Mouse (Mus musculus): Measurements from ENCODE around the gene Rab7.
"Not testable (repeated sequence)": the region's sequence is repeated elsewhere in the genome, so short reads cannot be mapped to it uniquely, and the experiment has no call there.

Rab7 gene

GRCm38 (mm10) chr6:87997706-87998265 lies 47.3 kb downstream of the Rab7 start:
- peak; percentile 77 for DNase-seq (ENCODE audit: low spot score)

GRCm38 (mm10) chr6:87996606-87997005 lies 48.5 kb downstream of the Rab7 start:
- no peak for DNase-seq (ENCODE audit: low spot score)

- DNase-seq (ENCODE audit: low spot score): no peak
These were observed 49.6 kb downstream of the Rab7 start for GRCm38 (mm10) chr6:87995519-87995918.

- DNase-seq (ENCODE audit: low spot score): peak; percentile 54
These were observed 51.1 kb downstream of the Rab7 start for GRCm38 (mm10) chr6:87993790-87994571.

- DNase-seq (ENCODE audit: low spot score): no peak
These were observed 52.3 kb downstream of the Rab7 start for GRCm38 (mm10) chr6:87992733-87993132.

GRCm38 (mm10) chr6:87991886-87992285 lies 53.2 kb downstream of the Rab7 start:
- DNase-seq (ENCODE audit: low spot score): no peak

GRCm38 (mm10) chr6:87991216-87991615 lies 53.9 kb downstream of the Rab7 start:
- no peak for DNase-seq (ENCODE audit: low spot score)

- no peak for DNase-seq (ENCODE audit: low spot score)
These were observed 62.6 kb downstream of the Rab7 start for GRCm38 (mm10) chr6:87982506-87982905.

GRCm38 (mm10) chr6:87981547-87982256 lies 63.4 kb downstream of the Rab7 start, which contains the start of gene H1fx:
Gene H1fx (minus strand): TSS chr6:87981637.
- no peak for DNase-seq (ENCODE audit: low spot score)

- no peak for DNase-seq (ENCODE audit: low spot score)
These were observed 64.0 kb downstream of the Rab7 start for GRCm38 (mm10) chr6:87981030-87981485.

- peak; percentile 77 for DNase-seq (ENCODE audit: low spot score)
These were observed 64.6 kb downstream of the Rab7 start for GRCm38 (mm10) chr6:87980374-87981029.

GRCm38 (mm10) chr6:87979728-87980127 lies 65.3 kb downstream of the Rab7 start:
- DNase-seq (ENCODE audit: low spot score): no peak

- DNase-seq (ENCODE audit: low spot score): no peak
These were observed 75.0 kb downstream of the Rab7 start for GRCm38 (mm10) chr6:87970041-87970440.

- DNase-seq (ENCODE audit: low spot score): not testable (repeated sequence)
These were observed 82.6 kb downstream of the Rab7 start for GRCm38 (mm10) chr6:87962457-87962856.
